Mouse (Mus musculus) forebrain, embryonic 14.5 days (tissue): ENCODE data around the gene Gm39566. TPM values are rescaled to one million over a fixed set of nuclear protein-coding genes. Genes with fewer than 3 reads are reported as not detected.

Source experiments
- ATAC-seq: fragments of 200-750 bp; cut with Nextera tagmentation; 2 replicates; pipeline ENCODE4 v1.8.0; 2017; ENCODE audit warnings: mild to moderate bottlenecking, moderate library complexity
- DNase-seq: peaks from one replicate; pipeline ENCODE4 v3.0.0-alpha.2; 2015; ENCODE audit warnings: low spot score
- H3K27ac ChIP-seq: fragments of 300-500 bp; sonication (generic); 2 replicates; pipeline ENCODE4 v1.5.1; 2014; ENCODE audit warnings: low read depth, mild to moderate bottlenecking, control low read depth, low read length, moderate library complexity
- H3K27me3 ChIP-seq: fragments of 300-500 bp; sonication (generic); replicated peaks from 2 replicates; pipeline ENCODE4 v1.6.1; 2014; ENCODE audit warnings: low read length, control low read depth, mixed read lengths; ENCODE audit not compliant: control insufficient read depth, insufficient read depth
- H3K36me3 ChIP-seq: fragments of 300-500 bp; sonication (generic); 2 replicates; pipeline ENCODE4 v1.6.1; 2014; ENCODE audit warnings: low read length, control low read depth; ENCODE audit not compliant: control insufficient read depth, insufficient read depth
- H3K4me1 ChIP-seq: fragments of 300-500 bp; sonication (generic); 2 replicates; pipeline ENCODE4 v1.6.1; 2014; ENCODE audit warnings: antibody characterized with exemption, low read length, control low read depth; ENCODE audit not compliant: control insufficient read depth, insufficient read depth
- H3K4me2 ChIP-seq: fragments of 300-500 bp; sonication (generic); 2 replicates; pipeline ENCODE4 v1.6.1; 2014; ENCODE audit warnings: mild to moderate bottlenecking, control low read depth, low read length
- H3K4me3 ChIP-seq: fragments of 300-500 bp; sonication (generic); 2 replicates; pipeline ENCODE4 v1.5.1; 2014; ENCODE audit warnings: low read depth, low read length, control low read depth
- H3K9ac ChIP-seq: fragments of 300-500 bp; sonication (generic); 2 replicates; pipeline ENCODE4 v1.6.1; 2014; ENCODE audit warnings: mild to moderate bottlenecking, low read length, control low read depth, moderate library complexity
- H3K9me3 ChIP-seq: fragments of 300-500 bp; sonication (generic); replicated peaks from 2 replicates; pipeline ENCODE4 v1.6.1; 2016; ENCODE audit warnings: low read length, control low read depth, mixed read lengths; ENCODE audit not compliant: control insufficient read depth
- WGBS: fragments of 180-500 bp; shearing (Covaris S2); extraction: QIAGEN DNeasy Blood & Tissue Kit; methylation state at CpG from one replicate; pipeline ENCODE4 v1.1.7; 2014; 5-methylcytosine and 5-hydroxymethylcytosine counted together
- polyA plus RNA-seq: library from polyadenylated mRNA; unstranded; fragments of >200 nt; fragmentation: Nextera tagmentation; extraction: Ambion mirVana; gene quantifications from 2 replicates; pipeline ENCODE4 v1.2.1, GENCODE M21; 2014

Gene Gm39566
- polyA plus RNA-seq, 1 experiment from 2014 or later = not detected

DNA sequence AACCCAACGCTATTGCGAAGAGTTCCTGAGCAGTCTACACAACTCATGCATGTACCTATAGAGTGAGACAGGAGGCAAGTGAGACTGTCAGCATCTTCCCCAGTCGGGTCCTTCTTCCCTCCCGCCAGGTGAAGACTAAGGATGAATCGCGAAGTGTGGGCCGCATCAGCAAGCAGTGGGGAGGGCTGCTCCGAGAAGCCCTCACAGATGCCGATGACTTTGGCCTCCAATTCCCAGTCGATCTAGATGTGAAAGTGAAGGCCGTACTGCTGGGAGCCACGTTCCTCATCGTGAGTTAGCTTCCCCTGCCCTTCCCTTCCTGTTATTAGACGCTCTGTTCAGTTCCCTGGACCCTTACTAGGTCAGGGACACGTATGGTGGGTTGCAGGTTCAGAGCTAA is 34.8 kb upstream of the Gm39566 start:
- no peak for DNase-seq
- Histone ChIP-seq H3K4me2 (no peak overlapping the region), H3K4me1 (peaks cover 14% of the 10 kb centered on the region), H3K4me3 (no peak overlapping the region), H3K27ac (no peak overlapping the region), H3K9ac (no peak overlapping the region), H3K27me3 (no peaks in the 10 kb centered on the region), H3K9me3 (no peaks in the 10 kb centered on the region), H3K36me3 (peaks cover 52% of the 10 kb centered on the region)
- WGBS = 93% methylated on average over 15 of the region's 15 CpGs
- no peak for ATAC-seq

DNA sequence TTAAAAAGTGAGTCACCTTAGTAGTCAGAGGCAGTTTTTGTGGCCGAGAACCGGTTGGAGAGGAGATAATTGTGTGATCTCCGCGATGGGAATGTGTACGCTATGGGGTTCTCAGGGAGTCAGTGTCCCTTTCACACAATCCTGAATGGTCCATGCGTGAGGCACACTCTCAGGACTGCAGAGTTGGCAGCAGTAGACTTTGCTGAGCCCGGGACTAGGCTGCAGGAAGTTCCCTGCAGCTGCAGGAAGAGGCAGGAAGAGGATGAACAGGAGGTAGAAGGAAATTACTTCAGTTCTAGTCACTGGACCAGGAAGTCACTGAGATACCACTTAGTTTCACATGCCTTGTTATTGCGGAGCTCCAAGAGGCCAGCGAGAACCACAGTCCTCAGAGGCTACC is 34.0 kb upstream of the Gm39566 start:
- Histone ChIP-seq H3K9ac (no peak overlapping the region), H3K27ac (no peak overlapping the region), H3K4me3 (no peak overlapping the region), H3K36me3 (peaks cover 52% of the 10 kb centered on the region), H3K4me2 (no peak overlapping the region), H3K27me3 (no peaks in the 10 kb centered on the region), H3K4me1 (peaks cover 14% of the 10 kb centered on the region), H3K9me3 (no peaks in the 10 kb centered on the region)
- DNase-seq = no peak
- no peak for ATAC-seq
- 93% methylated on average over 9 of the region's 9 CpGs for WGBS

DNA sequence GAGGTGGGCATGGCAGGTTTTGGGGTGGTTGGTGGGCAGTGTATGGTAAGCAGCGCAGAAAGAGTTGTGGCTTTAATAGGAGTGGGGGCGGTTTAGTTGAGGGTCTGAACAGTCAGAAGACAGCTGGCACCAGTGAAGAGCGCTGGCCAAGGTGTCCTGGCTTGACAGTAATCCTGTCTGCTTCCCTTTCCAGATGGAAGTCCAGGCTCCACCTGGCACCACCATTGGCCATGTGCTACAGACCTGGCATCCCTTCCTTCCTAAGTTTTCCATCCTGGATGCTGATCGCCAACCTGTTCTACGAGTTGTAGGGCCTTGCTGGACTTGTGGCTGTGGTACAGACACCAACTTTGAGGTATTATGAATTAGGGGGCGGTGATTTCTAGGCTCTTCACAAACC is 32.9 kb upstream of the Gm39566 start:
- 97% methylated on average over 6 of the region's 6 CpGs for WGBS
- Histone ChIP-seq H3K27ac (no peak overlapping the region), H3K4me1 (peaks cover 14% of the 10 kb centered on the region), H3K4me2 (peak overlapping the region; percentile 81), H3K9ac (no peak overlapping the region), H3K4me3 (no peak overlapping the region), H3K36me3 (peaks cover 52% of the 10 kb centered on the region), H3K9me3 (no peaks in the 10 kb centered on the region), H3K27me3 (no peaks in the 10 kb centered on the region)
- ATAC-seq (no peak), DNase-seq (no peak)

- no peaks in the 10 kb centered on the region for H3K27me3 ChIP-seq
- 13% methylated on average over 37 of the region's 37 CpGs for WGBS
- H3K4me1 ChIP-seq = peaks cover 14% of the 10 kb centered on the region
- H3K9ac ChIP-seq = peak overlapping the region; percentile 76
- ATAC-seq (peak; percentile 67), DNase-seq (no peak)
- H3K4me2 ChIP-seq = peak overlapping the region; percentile 81
- H3K9me3 ChIP-seq = no peaks in the 10 kb centered on the region
- peak overlapping the region; percentile 57 for H3K4me3 ChIP-seq
- peak overlapping the region; percentile 94 for H3K27ac ChIP-seq
- peaks cover 43% of the 10 kb centered on the region for H3K36me3 ChIP-seq
These were observed 31.9 kb upstream of the Gm39566 start for GRCm38 (mm10) chr11:69846738-69847688.

DNA sequence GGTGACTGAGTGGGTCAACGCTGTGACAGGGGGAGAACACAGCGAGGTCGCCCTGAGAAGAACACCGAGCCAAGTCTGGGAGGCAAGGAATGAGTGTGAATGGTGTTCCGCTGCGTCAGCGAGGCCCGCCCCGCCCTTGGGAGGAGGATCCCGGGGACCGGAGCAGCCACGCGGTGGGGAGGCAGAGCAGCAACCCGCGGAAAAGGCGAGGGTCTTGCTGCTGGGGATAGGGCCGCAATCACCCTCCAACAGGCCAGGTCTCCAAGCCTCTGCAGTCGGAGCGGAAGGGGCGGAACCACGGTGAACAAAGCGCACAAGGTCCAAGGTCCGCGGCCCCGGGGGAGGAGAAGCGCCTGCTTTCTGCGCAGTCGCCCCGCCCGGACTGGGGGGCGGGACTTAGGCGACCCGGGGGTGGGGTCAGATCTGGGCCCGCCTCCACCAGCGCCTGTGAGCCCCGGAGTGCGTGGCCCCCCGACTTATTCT is 31.1 kb upstream of the Gm39566 start, which contains the start of gene Plscr3:
Gene Plscr3 (plus strand): TSS at position 179 of the 483 bp plus-strand sequence.
- no peaks in the 10 kb centered on the region for H3K27me3 ChIP-seq
- 2% methylated on average over 38 of the region's 38 CpGs for WGBS
- H3K9ac ChIP-seq = peak within 1 kb of the TSS; percentile 76
- H3K9me3 ChIP-seq = no peaks in the 10 kb centered on the region
- H3K27ac ChIP-seq = peak within 1 kb of the TSS; percentile 94
- peak within 1 kb of the TSS; percentile 57 for H3K4me3 ChIP-seq
- H3K36me3 ChIP-seq = peaks cover 35% of the 10 kb centered on the region
- ATAC-seq = peak; percentile 95
- H3K4me1 ChIP-seq = peaks cover 14% of the 10 kb centered on the region
- DNase-seq = peak; percentile 93
- peak within 1 kb of the TSS; percentile 81 for H3K4me2 ChIP-seq

DNA sequence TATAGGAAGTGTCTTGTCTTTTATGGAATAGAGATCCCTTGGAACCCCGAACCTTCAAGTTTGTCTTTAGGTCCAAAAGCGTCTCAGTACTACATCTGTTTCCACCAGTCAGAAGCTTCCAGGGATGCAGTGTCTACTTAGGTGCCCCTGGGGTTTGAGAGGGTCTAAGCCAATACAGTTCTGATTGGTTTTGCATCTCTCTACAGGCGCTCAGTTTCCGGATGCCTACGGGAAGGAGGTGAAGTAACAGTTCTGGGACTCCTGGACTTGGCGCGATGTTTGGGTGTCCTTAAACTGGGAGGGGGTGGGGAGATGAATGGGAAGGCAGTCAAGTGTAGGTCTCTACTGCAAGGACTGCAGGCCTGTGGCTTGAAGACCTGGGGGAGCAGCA is 23.6 kb upstream of the Gm39566 start:
- no peaks in the 10 kb centered on the region for H3K27me3 ChIP-seq
- DNase-seq = peak; percentile 46
- peaks cover 29% of the 10 kb centered on the region for H3K4me1 ChIP-seq
- WGBS = 3% methylated on average over 7 of the region's 7 CpGs
- H3K9ac ChIP-seq = peak overlapping the region; percentile 98
- peaks cover 3% of the 10 kb centered on the region; the same call in 1 of the 2 replicates for H3K36me3 ChIP-seq
- no peaks in the 10 kb centered on the region for H3K9me3 ChIP-seq
- H3K4me3 ChIP-seq = peak overlapping the region; percentile 90
- peak overlapping the region; percentile 95 for H3K27ac ChIP-seq
- H3K4me2 ChIP-seq = peak overlapping the region; percentile 96
- peak; percentile 2; the same call in 1 of the 2 replicates for ATAC-seq

DNA sequence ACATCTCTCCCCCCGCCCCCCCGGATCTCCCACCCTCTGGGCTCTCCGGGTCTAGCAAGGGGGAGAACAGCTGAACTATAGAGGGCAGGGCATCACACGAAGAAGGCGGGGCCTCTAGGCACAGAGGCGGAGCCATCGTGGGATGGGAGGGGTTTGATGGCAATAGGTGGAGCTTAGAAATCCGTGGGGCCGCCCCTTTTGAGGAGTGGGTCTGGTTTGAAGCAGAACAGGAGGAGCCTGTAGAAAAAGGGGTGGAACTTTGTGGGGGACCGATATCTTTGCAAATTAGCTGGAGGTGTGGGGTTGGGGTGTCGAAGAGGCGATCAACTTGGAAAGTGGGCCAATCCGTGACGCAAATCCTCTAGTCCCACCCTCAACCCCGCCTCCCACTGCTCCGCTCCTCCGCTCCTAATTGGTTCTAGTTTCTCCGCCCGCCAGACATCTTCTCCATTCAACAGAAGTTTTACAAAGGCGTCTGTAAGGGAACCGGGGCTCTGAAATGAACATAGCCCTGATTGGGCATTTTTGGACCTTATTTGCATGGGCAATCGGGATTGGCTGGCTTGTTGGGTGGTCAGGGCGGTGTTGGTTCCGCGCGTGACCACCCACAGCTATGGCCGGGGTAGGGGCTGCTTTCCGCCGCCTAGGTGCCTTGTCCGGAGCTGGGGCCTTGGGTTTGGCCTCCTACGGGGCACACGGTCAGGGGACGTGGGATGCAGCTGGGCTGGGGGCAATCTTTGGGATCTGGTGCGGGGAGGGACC is 23.0 kb upstream of the Gm39566 start, which contains the start of gene Tmem256:
Gene Tmem256 (plus strand): TSS at position 563 of the 762 bp plus-strand sequence.
- H3K27me3 ChIP-seq = no peaks in the 10 kb centered on the region
- peak within 1 kb of the TSS; percentile 96 for H3K4me2 ChIP-seq
- H3K36me3 ChIP-seq = peaks cover 9% of the 10 kb centered on the region
- peak within 1 kb of the TSS; percentile 98 for H3K9ac ChIP-seq
- peak within 1 kb of the TSS; percentile 95 for H3K27ac ChIP-seq
- WGBS = under 1% methylated on average over 34 of the region's 34 CpGs
- DNase-seq (peak; percentile 99), ATAC-seq (peak; percentile 90)
- peaks cover 30% of the 10 kb centered on the region for H3K4me1 ChIP-seq
- H3K9me3 ChIP-seq = no peaks in the 10 kb centered on the region
- H3K4me3 ChIP-seq = peak within 1 kb of the TSS; percentile 90

- Histone ChIP-seq H3K4me3 (peak within 1 kb of the TSS; percentile 90), H3K36me3 (peaks cover 14% of the 10 kb centered on the region), H3K27ac (peak within 1 kb of the TSS; percentile 95), H3K9me3 (no peaks in the 10 kb centered on the region), H3K4me2 (peak within 1 kb of the TSS; percentile 96), H3K27me3 (no peaks in the 10 kb centered on the region), H3K9ac (peak within 1 kb of the TSS; percentile 98), H3K4me1 (peaks cover 30% of the 10 kb centered on the region)
- no peak for DNase-seq
- ATAC-seq = peak; percentile 73; the same call in 1 of the 2 replicates
- under 1% methylated on average over 19 of the region's 32 CpGs for WGBS
These were observed 22.5 kb upstream of the Gm39566 start, which contains the start of gene Nlgn2 for GRCm38 (mm10) chr11:69837604-69837951. TSS of gene Nlgn2 (minus strand) at chr11:69837784.
